Mouse (Mus musculus) CH12.LX (cell line): Measurements from ENCODE around the gene Nfia. TPM values are rescaled to one million over a fixed set of nuclear protein-coding genes. Genes with fewer than 3 reads are reported as not detected.

Source experiments
- DNase-seq: peaks from one replicate; pipeline ENCODE4 v3.0.0-alpha.2; 2013; ENCODE audit errors: extremely low read depth
- H3K27ac ChIP-seq: 2 replicates; pipeline ENCODE4 v1.5.1; 2012; ENCODE audit warnings: low read depth, mild to moderate bottlenecking, control low read depth, moderate library complexity; ENCODE audit not compliant: insufficient read depth
- H3K27me3 ChIP-seq: replicated peaks from 2 replicates; pipeline ENCODE3; 2012; ENCODE audit warnings: inconsistent platforms
- H3K36me3 ChIP-seq, 2 experiments: replicated peaks in 1 of 2; 2 replicates each; pipeline versions ENCODE3 to v1.6.1; 2012; ENCODE audit warnings: inconsistent platforms in 1 of 2, low read length in 1 of 2, mild to moderate bottlenecking in 1 of 2, mixed read lengths in 1 of 2, moderate library complexity in 1 of 2; ENCODE audit not compliant: control insufficient read depth in 1 of 2, insufficient read depth in 1 of 2
- H3K4me1 ChIP-seq, 2 experiments: 2 replicates each; pipeline ENCODE4 v1.6.1; 2012; ENCODE audit warnings: inconsistent platforms in 1 of 2, moderate library complexity in 1 of 2; ENCODE audit not compliant: insufficient read depth in 2 of 2, control insufficient read depth in 1 of 2
- H3K4me2 ChIP-seq: 2 replicates; pipeline ENCODE4 v1.6.1; 2012; ENCODE audit warnings: low read depth, mild to moderate bottlenecking, control low read depth; ENCODE audit not compliant: poor library complexity, insufficient read depth, severe bottlenecking
- H3K4me3 ChIP-seq, 3 experiments: fragments of 150-350 bp in 1 of 3; sonication (generic) in 1 of 3; replicated peaks in 1 of 3; 2 replicates each; pipeline versions ENCODE3 to v1.5.1; 2011 to 2012; ENCODE audit warnings: low read depth in 2 of 3, low read length in 2 of 3, mild to moderate bottlenecking in 2 of 3, moderate library complexity in 2 of 3, control low read depth in 1 of 3, improper control_type of control experiment in 1 of 3, inconsistent platforms in 1 of 3, mixed read lengths in 1 of 3; ENCODE audit not compliant: poor library complexity in 1 of 3
- H3K79me2 ChIP-seq: replicated peaks from 2 replicates; pipeline ENCODE4 v1.6.1; 2012; ENCODE audit warnings: mild to moderate bottlenecking, moderate library complexity; ENCODE audit not compliant: control insufficient read depth, poor library complexity, insufficient read depth, severe bottlenecking; ENCODE audit errors: extremely low read depth
- H3K9ac ChIP-seq: 2 replicates; pipeline ENCODE4 v1.6.1; 2012; ENCODE audit warnings: low read depth, mild to moderate bottlenecking, control low read depth, moderate library complexity; ENCODE audit not compliant: insufficient read depth
- H3K9me3 ChIP-seq: replicated peaks from 2 replicates; pipeline ENCODE3; 2012; ENCODE audit warnings: low read length, inconsistent platforms, mixed read lengths
- BHLHE40 ChIP-seq: IDR thresholded peaks from 2 replicates; pipeline ENCODE4 v1.6.1; 2011; ENCODE audit warnings: mild to moderate bottlenecking, low read depth, low read length, improper control_type of control experiment
- CHD2 ChIP-seq: IDR thresholded peaks from 2 replicates; pipeline ENCODE4 v1.6.1; 2011; ENCODE audit warnings: low read length, improper control_type of control experiment
- CTCF ChIP-seq, 2 experiments: IDR thresholded peaks in 1 of 2; conservative IDR thresholded peaks in 1 of 2; 2 replicates each; pipeline ENCODE4 v1.5.1; 2011 to 2012; ENCODE audit warnings: low read depth in 2 of 2, low read length in 2 of 2, improper control_type of control experiment in 1 of 2, inconsistent platforms in 1 of 2, mild to moderate bottlenecking in 1 of 2, moderate library complexity in 1 of 2
- E2F4 ChIP-seq: IDR thresholded peaks from 2 replicates; pipeline ENCODE4 v1.6.1; 2011; ENCODE audit warnings: low read depth, low read length, improper control_type of control experiment; ENCODE audit not compliant: insufficient replicate concordance
- ELF1 ChIP-seq: IDR thresholded peaks from 2 replicates; pipeline ENCODE4 v1.6.1; 2014; ENCODE audit warnings: low read depth, mild to moderate bottlenecking, inconsistent platforms, low read length, improper control_type of control experiment
- EP300 ChIP-seq: IDR thresholded peaks from 2 replicates; pipeline ENCODE4 v1.6.1; 2011; ENCODE audit warnings: low read length, improper control_type of control experiment
- GABPA ChIP-seq: IDR thresholded peaks from 2 replicates; pipeline ENCODE4 v1.6.1; 2012; ENCODE audit warnings: low read depth, low read length, improper control_type of control experiment, inconsistent platforms; ENCODE audit not compliant: insufficient replicate concordance
- HCFC1 ChIP-seq: IDR thresholded peaks from 2 replicates; pipeline ENCODE4 v1.6.1; 2012; ENCODE audit warnings: low read depth, mild to moderate bottlenecking, inconsistent platforms, low read length, improper control_type of control experiment
- IRF4 ChIP-seq: IDR thresholded peaks from 2 replicates; pipeline ENCODE4 v1.6.1; 2014; ENCODE audit warnings: low read depth, mild to moderate bottlenecking, inconsistent platforms, low read length, improper control_type of control experiment
- JUN ChIP-seq: IDR thresholded peaks from 2 replicates; pipeline ENCODE4 v1.6.1; 2011; ENCODE audit warnings: low read depth, mild to moderate bottlenecking, low read length, improper control_type of control experiment, moderate library complexity; ENCODE audit not compliant: insufficient read depth
- JUND ChIP-seq: conservative IDR thresholded peaks from 2 replicates; pipeline ENCODE4 v1.6.1; 2011; ENCODE audit warnings: low read depth, low read length, improper control_type of control experiment
- MAFK ChIP-seq: IDR thresholded peaks from 2 replicates; pipeline ENCODE4 v1.6.1; 2011; ENCODE audit warnings: low read length, improper control_type of control experiment; ENCODE audit not compliant: insufficient replicate concordance
- MXI1 ChIP-seq: IDR thresholded peaks from 2 replicates; pipeline ENCODE4 v1.6.1; 2011; ENCODE audit warnings: mild to moderate bottlenecking, low read depth, low read length, improper control_type of control experiment
- MYC ChIP-seq: IDR thresholded peaks from 2 replicates; pipeline ENCODE4 v1.6.1; 2011; ENCODE audit warnings: low read depth, mild to moderate bottlenecking, improper control_type of control experiment, low read length
- NELFE ChIP-seq: IDR thresholded peaks from 2 replicates; pipeline ENCODE4 v1.6.1; 2011; ENCODE audit warnings: low read depth, low read length, improper control_type of control experiment
- NRF1 ChIP-seq: IDR thresholded peaks from 2 replicates; pipeline ENCODE4 v1.6.1; 2014; ENCODE audit warnings: low read depth, mild to moderate bottlenecking, inconsistent platforms, low read length, improper control_type of control experiment, moderate library complexity
- PAX5 ChIP-seq: IDR thresholded peaks from 2 replicates; pipeline ENCODE4 v1.6.1; 2012; ENCODE audit warnings: low read length, inconsistent platforms, mixed read lengths
- POLR2A ChIP-seq: IDR thresholded peaks from 2 replicates; pipeline ENCODE4 v1.6.1; 2011; ENCODE audit warnings: low read depth, mild to moderate bottlenecking, improper control_type of control experiment, low read length
- RCOR1 ChIP-seq: conservative IDR thresholded peaks from 2 replicates; pipeline ENCODE4 v1.6.1; 2012; ENCODE audit warnings: low read depth, mild to moderate bottlenecking, inconsistent platforms, low read length, improper control_type of control experiment
- SMC3 ChIP-seq: IDR thresholded peaks from 2 replicates; pipeline ENCODE4 v1.6.1; 2011; ENCODE audit warnings: low read depth, low read length, improper control_type of control experiment
- TCF12 ChIP-seq: IDR thresholded peaks from 2 replicates; pipeline ENCODE4 v1.6.1; 2014; ENCODE audit warnings: low read depth, mild to moderate bottlenecking, inconsistent platforms, low read length, improper control_type of control experiment
- USF2 ChIP-seq: conservative IDR thresholded peaks from 2 replicates; pipeline ENCODE4 v1.6.1; 2011; ENCODE audit warnings: low read depth, low read length, improper control_type of control experiment
- ZC3H11A ChIP-seq: IDR thresholded peaks from 2 replicates; pipeline ENCODE4 v1.6.1; 2012; ENCODE audit warnings: low read depth, mild to moderate bottlenecking, inconsistent platforms, low read length, improper control_type of control experiment
- ZMIZ1 ChIP-seq: IDR thresholded peaks from 2 replicates; pipeline ENCODE4 v1.6.1; 2012; ENCODE audit warnings: low read depth, mild to moderate bottlenecking, inconsistent platforms, low read length, improper control_type of control experiment
- dilution Hi-C: fragments of 300-500 bp; cut with MboI; formaldehyde crosslinking; loops from 2 replicates; pipeline ENCODE4 v1.14.3; 2020; ENCODE audit warnings: low sequenced_read_pairs; ENCODE audit not compliant: extremely low pct_unique_long_range_greater_than_20kb, extremely low pct_ligation_motif_present
- in situ Hi-C: fragments of 300-500 bp; cut with MboI; formaldehyde crosslinking; loops from 3 replicates; pipeline ENCODE4 v1.14.3; 2019; ENCODE audit warnings: low sequenced_read_pairs, low pct_ligation_motif_present, low pct_unique_long_range_greater_than_20kb, mixed read lengths
- polyA plus RNA-seq: library from polyadenylated mRNA; unstranded; fragments of >175 nt; gene quantifications from 2 replicates; pipeline ENCODE4 v1.2.1, GENCODE M21; 2012; ENCODE audit warnings: low read depth; ENCODE audit not compliant: insufficient read length
- total RNA-seq, 2 experiments: library from RNA; depleted of rRNA; stranded (reverse); fragments of 300-350 nt in 1 of 2; fragments of >200 nt in 1 of 2; gene quantifications; 2 replicates each; pipeline ENCODE4 v1.2.3; 2012 to 2014

The Nfia gene
- total and polyA plus RNA-seq, 3 experiments = not detected

DNA sequence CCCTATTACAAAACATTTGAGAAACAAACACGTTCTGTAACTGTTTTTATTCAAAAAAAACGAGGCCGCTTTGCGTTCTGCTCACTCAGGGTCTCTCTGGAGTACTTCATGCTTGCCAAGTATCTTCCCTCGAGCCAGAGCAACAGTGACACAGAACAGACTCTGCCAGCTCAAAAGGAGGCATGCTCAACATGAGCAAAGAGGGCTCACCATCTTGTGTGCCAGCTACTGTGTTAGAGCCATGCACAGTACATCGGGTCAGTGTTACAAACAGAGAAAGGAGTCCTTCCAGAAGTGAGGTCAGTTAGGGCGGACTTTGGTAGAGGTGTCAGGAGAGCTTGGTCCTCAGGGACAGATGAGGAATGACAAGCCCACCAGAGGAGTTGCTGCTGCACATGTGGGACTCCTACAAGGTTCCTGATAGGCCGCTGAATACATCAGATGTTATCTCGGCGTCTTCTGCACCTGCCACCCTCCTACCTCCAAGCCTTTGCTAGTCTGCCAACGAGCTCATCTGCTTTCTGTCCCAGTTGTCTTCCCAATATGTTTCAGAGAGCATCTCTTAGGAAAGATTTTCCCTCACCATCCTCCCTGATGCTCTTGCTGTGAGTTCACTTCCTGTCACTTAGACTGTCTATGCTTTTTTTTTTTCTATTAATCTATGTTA, 224.8 kb downstream of the Nfia start:
- Histone ChIP-seq H3K4me3 (no peak overlapping the region), H3K4me2 (no peak overlapping the region), H3K27me3 (no peaks in the 10 kb centered on the region), H3K79me2 (no peaks in the 10 kb centered on the region), H3K9ac (no peak overlapping the region), H3K9me3 (peaks cover 63% of the 10 kb centered on the region), H3K27ac (no peak overlapping the region), H3K36me3 (no peaks in the 10 kb centered on the region), H3K4me1 (no peaks in the 10 kb centered on the region)
- in situ Hi-C loops = no loop called here
- TF ChIP-seq MAFK (no peak), NELFE (no peak), MYC (no peak), ZMIZ1 (no peak), USF2 (no peak), POLR2A (no peak), TCF12 (no peak), MXI1 (no peak), JUND (no peak), IRF4 (no peak), JUN (no peak), E2F4 (no peak), GABPA (no peak), ELF1 (no peak), EP300 (no peak)
- dilution Hi-C loops = no loop called here
- no peak for DNase-seq

DNA sequence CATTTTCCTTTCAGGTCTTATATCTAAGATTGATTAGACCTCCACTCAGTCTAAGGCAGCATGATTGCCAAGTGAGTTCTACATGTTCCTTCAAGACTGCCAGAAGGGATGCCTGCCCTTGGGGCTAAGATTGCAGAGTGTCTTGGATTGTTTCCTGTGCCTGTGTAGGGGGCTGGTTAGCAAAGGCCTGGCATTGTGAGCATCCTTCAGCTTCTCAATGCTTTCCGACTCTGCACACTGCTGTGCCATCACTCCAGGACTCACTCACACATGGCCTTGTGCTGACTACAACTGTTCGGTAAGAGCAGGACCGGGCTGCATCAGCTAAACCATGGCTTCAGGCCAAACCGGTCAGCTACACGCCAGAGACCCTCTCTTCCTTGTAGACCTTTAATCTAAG, 229.7 kb downstream of the Nfia start:
- H3K27ac ChIP-seq = no peak overlapping the region
- in situ Hi-C loops (no loop called here), dilution Hi-C loops (no loop called here)
- TF ChIP-seq CHD2 (no peak), HCFC1 (no peak), PAX5 (no peak), SMC3 (no peak), RCOR1 (no peak), TCF12 (no peak), ELF1 (no peak), BHLHE40 (no peak), NRF1 (no peak), CTCF (conservative IDR thresholded peaks at IDR 0.05 in 1 of 2, IDR thresholded peaks at IDR 0.05 in 1 of 2; ENCODE audit: low read depth in 2 of 2, low read length in 2 of 2) (no peak), MXI1 (no peak), ZC3H11A (no peak)
- no peaks in the 10 kb centered on the region for H3K79me2 ChIP-seq
- H3K36me3 ChIP-seq = no peaks in the 10 kb centered on the region
- H3K4me1 ChIP-seq = no peaks in the 10 kb centered on the region
- H3K4me3 ChIP-seq = no peak overlapping the region
- no peak for DNase-seq
- no peak overlapping the region for H3K9ac ChIP-seq
- no peaks in the 10 kb centered on the region for H3K27me3 ChIP-seq
- peaks cover 67% of the 10 kb centered on the region for H3K9me3 ChIP-seq
- no peak overlapping the region for H3K4me2 ChIP-seq
